Mouse (Mus musculus) limb, embryonic 11.5 days (tissue): ENCODE data around the gene Ache. TPM values are rescaled to one million over a fixed set of nuclear protein-coding genes. Genes with fewer than 3 reads are reported as not detected.

ENCODE experiments used
- ATAC-seq: fragments of 200-750 bp; cut with Nextera tagmentation; 2 replicates; pipeline ENCODE4 v1.8.0; 2017; ENCODE audit warnings: low read depth; ENCODE audit not compliant: insufficient number of reproducible peaks, low FRiP score, low TSS enrichment
- DNase-seq: peaks from one replicate; pipeline ENCODE4 v3.0.0-alpha.2; 2015; ENCODE audit warnings: low spot score
- H3K27ac ChIP-seq: fragments of 300-500 bp; sonication (generic); replicated peaks from 2 replicates; pipeline ENCODE4 v1.5.1; 2014; ENCODE audit warnings: low read depth, mild to moderate bottlenecking, low read length
- H3K27me3 ChIP-seq: fragments of 300-500 bp; sonication (generic); 2 replicates; pipeline ENCODE4 v1.6.1; 2014; ENCODE audit warnings: mild to moderate bottlenecking, low read length, mixed read lengths; ENCODE audit not compliant: control insufficient read depth, insufficient read depth
- H3K36me3 ChIP-seq: fragments of 300-500 bp; sonication (generic); 2 replicates; pipeline ENCODE4 v1.6.1; 2014; ENCODE audit warnings: mild to moderate bottlenecking, low read length, moderate library complexity, mixed read lengths; ENCODE audit not compliant: control insufficient read depth, insufficient read depth
- H3K4me1 ChIP-seq: fragments of 300-500 bp; sonication (generic); 2 replicates; pipeline ENCODE4 v1.6.1; 2014; ENCODE audit warnings: low read length, mixed read lengths; ENCODE audit not compliant: control insufficient read depth, insufficient read depth
- H3K4me2 ChIP-seq: fragments of 300-500 bp; sonication (generic); 2 replicates; pipeline ENCODE4 v1.6.1; 2014; ENCODE audit warnings: low read depth, mild to moderate bottlenecking, moderate library complexity; ENCODE audit not compliant: severe bottlenecking
- H3K4me3 ChIP-seq: fragments of 300-500 bp; sonication (generic); 2 replicates; pipeline ENCODE4 v1.5.1; 2014; ENCODE audit warnings: low read depth, low read length
- H3K9ac ChIP-seq: fragments of 300-500 bp; sonication (generic); 2 replicates; pipeline ENCODE4 v1.6.1; 2014; ENCODE audit warnings: mild to moderate bottlenecking, low read length
- H3K9me3 ChIP-seq: fragments of 300-500 bp; sonication (generic); 2 replicates; pipeline ENCODE4 v1.6.1; 2016; ENCODE audit warnings: low read length; ENCODE audit not compliant: control insufficient read depth
- WGBS: fragments of 180-500 bp; shearing (Covaris S2); extraction: QIAGEN DNeasy Blood & Tissue Kit; methylation state at CpG from one replicate; pipeline ENCODE4 v1.1.7; 2014; 5-methylcytosine and 5-hydroxymethylcytosine counted together
- polyA plus RNA-seq: library from polyadenylated mRNA; unstranded; fragments of >200 nt; fragmentation: Nextera tagmentation; extraction: Ambion mirVana; gene quantifications from 2 replicates; pipeline ENCODE4 v1.2.1, GENCODE M21; 2014

Gene Ache
- polyA plus RNA-seq, 1 experiment from 2014 or later: 1.3 TPM

DNA sequence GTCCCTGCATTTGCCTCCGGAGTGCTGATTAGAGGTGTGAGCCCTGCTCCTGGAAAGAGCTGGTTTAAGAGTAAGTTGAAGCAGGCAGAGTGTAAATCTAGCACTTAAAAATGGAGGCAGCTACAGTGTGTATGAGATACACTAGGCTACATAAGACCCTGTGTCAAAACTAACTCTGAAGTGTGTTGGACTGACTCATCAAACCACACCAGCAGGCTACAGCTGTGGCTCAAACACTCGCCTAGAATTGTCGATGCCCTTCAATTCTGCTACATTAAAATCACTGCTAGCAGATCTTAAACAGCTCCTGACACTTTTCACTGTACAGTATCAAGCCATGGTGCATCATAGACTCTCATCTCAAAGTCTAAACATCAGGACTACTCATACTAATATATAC lies 16.8 kb downstream of the Ache start:
- no peak overlapping the region for H3K9ac ChIP-seq
- H3K4me2 ChIP-seq: no peak overlapping the region
- H3K4me1 ChIP-seq: peaks cover 15% of the 10 kb centered on the region
- no peak for DNase-seq
- H3K27ac ChIP-seq: no peak overlapping the region
- 77% methylated on average over 3 of the region's 3 CpGs for WGBS
- no peak for ATAC-seq
- H3K9me3 ChIP-seq: peaks cover 3% of the 10 kb centered on the region; the same call in 1 of the 2 replicates
- H3K36me3 ChIP-seq: peaks cover 45% of the 10 kb centered on the region
- H3K27me3 ChIP-seq: no peaks in the 10 kb centered on the region
- H3K4me3 ChIP-seq: no peak overlapping the region

DNA sequence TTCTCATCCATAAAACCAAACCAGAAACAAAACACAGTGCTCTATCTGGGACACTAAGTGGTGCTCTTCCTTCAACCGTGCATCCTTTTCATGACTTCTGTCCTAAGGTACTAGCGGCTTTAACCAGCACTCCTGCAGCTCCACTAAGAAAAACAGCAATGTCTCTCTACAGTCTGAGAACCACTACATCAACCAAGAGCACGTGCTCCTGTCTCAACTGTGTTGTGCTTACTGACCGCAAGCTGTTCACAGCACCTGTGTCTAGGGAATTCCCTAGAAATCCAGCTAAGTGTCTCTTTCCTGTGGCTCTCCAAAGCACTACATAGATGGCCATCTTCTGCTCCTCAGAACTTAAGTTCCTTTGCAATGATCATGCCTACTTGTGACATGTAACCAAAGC lies 17.5 kb downstream of the Ache start:
- 48% methylated on average over 4 of the region's 4 CpGs for WGBS
- peaks cover 45% of the 10 kb centered on the region for H3K36me3 ChIP-seq

DNA sequence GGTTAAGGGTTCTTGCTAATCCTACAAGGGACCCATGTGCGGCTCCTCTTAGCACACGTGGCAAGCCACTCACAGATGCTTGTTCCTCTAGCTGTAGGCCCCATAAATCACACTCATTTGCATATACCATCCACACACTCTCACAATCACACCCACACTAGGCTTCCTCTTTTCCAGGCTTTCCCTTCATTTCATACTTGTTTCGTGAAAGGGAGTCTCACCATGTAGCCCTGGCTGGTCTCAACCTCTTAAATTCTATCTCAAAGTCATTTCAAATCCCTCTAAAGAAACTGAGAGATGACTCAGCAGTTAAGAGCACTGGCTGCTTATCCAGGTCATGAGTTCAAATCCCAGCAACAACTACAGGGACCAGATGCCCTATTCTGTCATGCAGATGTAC lies 18.5 kb downstream of the Ache start:
- peaks cover 3% of the 10 kb centered on the region; the same call in 1 of the 2 replicates for H3K9me3 ChIP-seq
- H3K4me2 ChIP-seq: peak overlapping the region; percentile 36
- peaks cover 15% of the 10 kb centered on the region for H3K4me1 ChIP-seq
- H3K27me3 ChIP-seq: no peaks in the 10 kb centered on the region
- DNase-seq: no peak
- peaks cover 41% of the 10 kb centered on the region for H3K36me3 ChIP-seq
- ATAC-seq: no peak
- peak overlapping the region; percentile 80 for H3K4me3 ChIP-seq
- WGBS: 51% methylated on average over 3 of the region's 3 CpGs
- no peak overlapping the region for H3K9ac ChIP-seq
- H3K27ac ChIP-seq: no peak overlapping the region

More for the DNA sequence above, 17.5 kb downstream of the Ache start:
- Histone ChIP-seq H3K4me3 (no peak overlapping the region), H3K9me3 (peaks cover 3% of the 10 kb centered on the region; the same call in 1 of the 2 replicates), H3K27ac (no peak overlapping the region), H3K4me1 (peaks cover 15% of the 10 kb centered on the region), H3K9ac (no peak overlapping the region), H3K4me2 (peak overlapping the region; percentile 36; the same call in 1 of the 2 replicates), H3K27me3 (no peaks in the 10 kb centered on the region)
- no peak for DNase-seq
- no peak for ATAC-seq

DNA sequence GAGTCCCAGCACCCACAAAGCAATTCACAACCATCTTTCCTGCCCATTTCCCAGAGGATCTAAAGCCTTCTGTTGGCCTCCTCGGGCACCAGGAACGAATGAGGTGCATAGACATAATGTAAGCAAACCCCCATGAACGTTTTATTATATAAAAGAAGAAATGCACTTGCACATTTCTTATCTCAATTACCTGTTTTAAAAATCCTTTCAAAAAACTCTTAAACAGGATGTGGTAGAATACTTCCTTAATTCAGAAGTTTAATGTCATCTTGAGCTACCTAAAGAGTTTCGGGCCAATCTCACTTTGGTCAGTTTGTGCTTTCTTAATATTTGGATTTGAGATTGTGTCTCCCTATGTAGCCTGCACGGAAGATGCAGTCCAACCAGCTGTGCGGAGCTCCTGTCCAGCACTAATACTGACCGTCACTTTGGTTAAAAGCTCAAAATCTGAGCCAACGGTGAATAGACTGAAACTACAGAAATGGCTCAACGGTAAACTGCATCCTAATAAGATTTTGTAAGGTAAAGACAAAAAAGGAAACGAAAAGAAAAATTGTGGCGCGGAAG lies 19.2 kb downstream of the Ache start:
- peak overlapping the region; percentile 88 for H3K9ac ChIP-seq

DNA sequence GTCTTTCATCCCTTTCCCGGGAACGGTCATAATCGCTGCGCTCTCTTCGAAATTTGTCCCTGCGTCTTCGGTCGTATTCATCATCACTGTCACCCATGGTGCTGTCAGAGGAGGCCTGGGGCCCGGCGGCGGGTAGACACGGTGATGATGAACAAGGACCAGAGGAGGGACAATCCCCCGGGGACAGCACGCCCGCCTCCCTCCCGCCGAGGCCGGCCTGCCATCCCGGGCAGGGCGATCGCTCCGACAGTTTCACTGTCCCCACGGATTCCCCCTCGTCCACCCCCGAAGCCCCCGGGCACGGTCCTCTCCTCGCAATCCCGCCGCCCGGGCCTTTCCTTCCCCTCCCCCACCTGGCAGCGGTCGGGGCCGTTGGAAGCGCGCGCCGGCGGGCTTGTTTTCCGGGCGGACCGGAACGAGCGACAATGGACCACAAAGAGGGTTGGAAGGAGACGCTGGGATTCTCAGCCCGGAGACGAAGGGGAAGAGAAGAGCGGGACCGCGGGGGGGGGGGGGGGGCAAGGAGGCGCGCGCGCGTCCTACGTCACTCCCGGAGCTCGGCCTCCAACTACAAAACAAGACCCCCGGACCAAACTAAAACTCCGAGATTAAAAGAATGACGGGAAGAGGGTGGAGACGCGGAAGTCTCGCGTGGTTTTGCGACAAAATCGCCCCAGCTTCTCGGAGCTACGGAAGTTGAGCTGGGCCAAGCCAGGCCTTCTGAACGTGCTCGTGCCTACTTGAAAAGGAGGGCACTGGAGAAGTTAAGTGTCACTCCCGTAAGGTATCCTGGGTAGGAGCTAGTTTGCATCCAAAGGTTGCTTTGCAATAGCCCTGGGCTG lies 20.0 kb downstream of the Ache start, which contains the start of gene Srrt:
Gene Srrt, minus strand, starts transcription at position 604 of the 842 bp plus-strand sequence.
- peak within 1 kb of the TSS; percentile 49 for H3K4me2 ChIP-seq
- H3K27me3 ChIP-seq: no peaks in the 10 kb centered on the region
- peak; percentile 77 for ATAC-seq
- DNase-seq: peak; percentile 94
- peaks cover 3% of the 10 kb centered on the region; the same call in 1 of the 2 replicates for H3K9me3 ChIP-seq
- H3K9ac ChIP-seq: peak within 1 kb of the TSS; percentile 88
- under 1% methylated on average over 52 of the region's 72 CpGs for WGBS
- peaks cover 30% of the 10 kb centered on the region for H3K36me3 ChIP-seq
- peaks cover 19% of the 10 kb centered on the region for H3K4me1 ChIP-seq
- H3K4me3 ChIP-seq: peak within 1 kb of the TSS; percentile 80
- peak within 1 kb of the TSS; percentile 92 for H3K27ac ChIP-seq

More for the DNA sequence above, 19.2 kb downstream of the Ache start:
- Histone ChIP-seq H3K9me3 (peaks cover 3% of the 10 kb centered on the region; the same call in 1 of the 2 replicates), H3K36me3 (peaks cover 37% of the 10 kb centered on the region), H3K4me1 (peaks cover 15% of the 10 kb centered on the region), H3K4me3 (peak overlapping the region; percentile 80), H3K27ac (no peak overlapping the region), H3K27me3 (no peaks in the 10 kb centered on the region), H3K4me2 (peak overlapping the region; percentile 36)
- 20% methylated on average over 12 of the region's 12 CpGs for WGBS
- DNase-seq (no peak), ATAC-seq (no peak)

DNA sequence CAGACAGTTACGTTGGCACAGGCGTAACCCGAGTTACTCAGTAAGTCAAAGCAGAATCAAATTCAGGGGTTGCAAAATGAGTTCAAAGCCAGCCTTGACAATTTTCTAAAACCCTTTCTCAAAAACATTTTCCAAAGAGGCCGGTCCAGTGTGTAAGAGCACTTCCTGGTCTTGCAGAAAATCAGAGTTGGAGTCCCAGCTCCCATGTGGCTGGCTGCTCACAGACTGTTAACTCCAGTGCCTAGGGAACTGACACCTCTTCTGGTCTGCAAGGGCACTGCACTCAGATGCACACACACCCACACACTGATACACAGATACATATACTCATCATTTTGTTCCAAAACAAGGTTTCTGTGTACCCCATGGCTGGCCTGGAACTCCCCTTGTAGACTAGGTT lies 21.0 kb downstream of the Ache start:
- DNase-seq (no peak), ATAC-seq (no peak)
- Histone ChIP-seq H3K4me1 (peaks cover 28% of the 10 kb centered on the region), H3K4me2 (peak overlapping the region; percentile 49), H3K36me3 (peaks cover 21% of the 10 kb centered on the region; the same call in 1 of the 2 replicates), H3K9me3 (peaks cover 3% of the 10 kb centered on the region; the same call in 1 of the 2 replicates), H3K4me3 (no peak overlapping the region), H3K9ac (no peak overlapping the region), H3K27me3 (no peaks in the 10 kb centered on the region), H3K27ac (no peak overlapping the region)
- WGBS: 96% methylated on average over 4 of the region's 4 CpGs

DNA sequence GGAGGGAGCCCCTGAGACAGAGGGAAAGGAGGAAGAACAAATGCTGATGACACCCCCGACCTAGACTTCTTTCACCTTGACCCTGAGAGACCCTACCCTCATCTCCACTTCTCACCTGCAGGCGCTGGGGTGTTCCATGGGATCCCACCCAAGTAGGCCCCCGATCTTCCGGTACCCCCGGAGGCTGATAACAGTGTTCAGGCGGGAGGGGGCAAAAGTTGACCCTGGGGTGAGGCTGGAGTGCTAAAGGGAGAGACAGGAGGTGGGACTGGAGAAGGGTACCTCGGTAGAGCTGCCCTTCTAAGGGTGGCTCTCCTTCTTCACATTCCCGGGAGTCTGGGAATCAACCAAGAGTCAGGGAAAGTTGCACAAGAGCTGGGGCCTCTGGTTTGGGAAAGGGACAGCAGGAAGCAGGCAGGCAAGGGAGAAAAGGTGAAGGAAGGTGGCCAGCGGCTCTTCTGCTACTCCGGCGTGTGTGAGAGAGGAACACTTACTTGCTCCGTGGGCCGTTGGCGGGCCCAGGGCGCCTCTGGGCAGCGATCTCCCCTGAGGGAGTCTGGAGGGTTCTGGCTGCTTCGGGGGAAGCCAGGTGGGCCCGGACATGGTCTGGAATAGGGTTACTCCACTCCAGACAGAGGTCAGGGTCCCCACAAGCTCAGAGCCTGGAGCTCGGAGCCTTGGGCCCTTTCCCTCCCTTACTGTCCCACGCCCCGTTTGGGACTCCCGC lies 26.3 kb downstream of the Ache start:
- Histone ChIP-seq H3K27ac (peak overlapping the region; percentile 90), H3K9ac (peak overlapping the region; percentile 81), H3K4me2 (peak overlapping the region; percentile 92), H3K9me3 (peaks cover 2% of the 10 kb centered on the region; the same call in 1 of the 2 replicates), H3K27me3 (no peaks in the 10 kb centered on the region), H3K36me3 (peaks cover 18% of the 10 kb centered on the region; the same call in 1 of the 2 replicates), H3K4me1 (peaks cover 27% of the 10 kb centered on the region), H3K4me3 (peak overlapping the region; percentile 71)
- ATAC-seq (peak; percentile 41), DNase-seq (no peak)
- WGBS: 3% methylated on average over 22 of the region's 22 CpGs
